Mouse (Mus musculus): ENCODE measurements around the gene Anapc16.

DNA sequence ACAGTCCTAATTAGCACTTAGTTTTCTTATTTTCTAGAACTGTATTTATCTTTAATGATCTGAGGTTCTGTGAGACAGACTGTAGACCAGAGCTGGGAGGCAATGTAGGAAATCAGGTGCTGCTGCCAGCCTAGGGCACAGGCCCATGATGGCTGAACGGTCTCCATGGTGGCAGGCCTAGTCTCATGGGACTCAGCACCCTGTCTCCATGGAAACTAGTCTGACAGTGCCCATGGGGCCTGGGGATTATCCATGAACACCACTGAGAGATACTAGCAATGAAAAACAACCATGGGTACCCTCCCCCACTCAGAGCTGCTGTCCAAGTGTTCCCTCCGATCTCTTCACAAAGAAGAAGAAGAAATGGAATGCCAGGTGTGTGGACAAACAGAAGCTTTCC is 29.1 kb upstream of the Anapc16 start:
- TF ChIP-seq POLR2A (IDR thresholded peaks at IDR 0.05; ENCODE audit: low read depth, low read length) = no peak
- TF ChIP-seq CTCF (IDR thresholded peaks at IDR 0.05; ENCODE audit: extremely low read depth, insufficient read depth, insufficient read length, insufficient replicate concordance) = no peak
